Mouse (Mus musculus): ENCODE measurements around the gene Iqch. TPM values are rescaled to one million over a fixed set of nuclear protein-coding genes. Genes with fewer than 3 reads are reported as not detected.

The Iqch gene
- polyA plus RNA-seq, 1 experiment from 2014 or later: 0.21 TPM

Other genes starting within 250 kb of the Iqch start
- gene Map2k5, start 224.6 kb downstream of the Iqch start, polyA plus RNA-seq (2015; fragmentation: Nextera tagmentation; extraction: Ambion mirVana): 27.3 and 28.3 TPM in 2 replicates
- gene 2300009A05Rik, start 203.2 kb downstream of the Iqch start, polyA plus RNA-seq (2015; fragmentation: Nextera tagmentation; extraction: Ambion mirVana): 34.1 and 38.5 TPM in 2 replicates
- 30.1 and 31.1 TPM in 2 replicates for gene Aagab, start 167 bp upstream of the Iqch start, polyA plus RNA-seq (2015; fragmentation: Nextera tagmentation; extraction: Ambion mirVana)
- 18.0 and 19.5 TPM in 2 replicates for gene Smad3, start 155.5 kb upstream of the Iqch start, polyA plus RNA-seq (2015; fragmentation: Nextera tagmentation; extraction: Ambion mirVana)